Mouse (Mus musculus) hindbrain, embryonic 11.5 days (tissue): ENCODE measurements around the gene Optc. TPM values are rescaled to one million over a fixed set of nuclear protein-coding genes. Genes with fewer than 3 reads are reported as not detected.

Experiments used
- ATAC-seq: fragments of 200-750 bp; cut with Nextera tagmentation; 2 replicates; pipeline ENCODE4 v1.8.0; 2017; ENCODE audit warnings: mild to moderate bottlenecking, moderate TSS enrichment, moderate library complexity; ENCODE audit not compliant: low FRiP score
- DNase-seq: peaks from one replicate; pipeline ENCODE4 v3.0.0-alpha.2; 2015; ENCODE audit warnings: low spot score
- H3K27ac ChIP-seq: fragments of 300-500 bp; sonication (generic); 2 replicates; pipeline ENCODE4 v1.5.1; 2014; ENCODE audit warnings: mild to moderate bottlenecking, low read depth, low read length
- H3K27me3 ChIP-seq: fragments of 300-500 bp; sonication (generic); 2 replicates; pipeline ENCODE4 v1.6.1; 2014; ENCODE audit warnings: mild to moderate bottlenecking, low read length, moderate library complexity, mixed read lengths; ENCODE audit not compliant: control insufficient read depth, insufficient read depth
- H3K36me3 ChIP-seq: fragments of 300-500 bp; sonication (generic); 2 replicates; pipeline ENCODE4 v1.6.1; 2014; ENCODE audit warnings: mild to moderate bottlenecking, low read length, moderate library complexity, mixed read lengths; ENCODE audit not compliant: control insufficient read depth, insufficient read depth
- H3K4me1 ChIP-seq: fragments of 300-500 bp; sonication (generic); replicated peaks from 2 replicates; pipeline ENCODE4 v1.6.1; 2014; ENCODE audit warnings: low read length, mixed read lengths; ENCODE audit not compliant: control insufficient read depth, insufficient read depth
- H3K4me2 ChIP-seq: fragments of 300-500 bp; sonication (generic); replicated peaks from 2 replicates; pipeline ENCODE4 v1.6.1; 2014; ENCODE audit warnings: mild to moderate bottlenecking, low read depth, low read length
- H3K4me3 ChIP-seq: fragments of 300-500 bp; sonication (generic); 2 replicates; pipeline ENCODE4 v1.5.1; 2014; ENCODE audit warnings: low read depth, low read length
- H3K9ac ChIP-seq: fragments of 300-500 bp; sonication (generic); 2 replicates; pipeline ENCODE4 v1.6.1; 2014; ENCODE audit warnings: low read depth, low read length
- H3K9me3 ChIP-seq: fragments of 300-500 bp; sonication (generic); 2 replicates; pipeline ENCODE4 v1.6.1; 2016; ENCODE audit warnings: low read length; ENCODE audit not compliant: control insufficient read depth
- WGBS: fragments of 180-500 bp; shearing (Covaris S2); extraction: QIAGEN DNeasy Blood & Tissue Kit; methylation state at CpG from one replicate; pipeline ENCODE4 v1.1.7; 2014; 5-methylcytosine and 5-hydroxymethylcytosine counted together
- polyA plus RNA-seq: library from polyadenylated mRNA; unstranded; fragments of >200 nt; fragmentation: Nextera tagmentation; extraction: Ambion mirVana; gene quantifications from 2 replicates; pipeline ENCODE4 v1.2.1, GENCODE M21; 2014

The Optc gene
- polyA plus RNA-seq, 1 experiment from 2014 or later = 3.0 TPM

GRCm38 (mm10) chr1:133882283-133883217 lies 25.2 kb downstream of the Optc start:
- WGBS = 57% methylated on average over 11 of the region's 11 CpGs
- ATAC-seq = no peak
- DNase-seq = no peak
- no peak overlapping the region for H3K27ac ChIP-seq
- no peak overlapping the region for H3K4me3 ChIP-seq
- no peaks in the 10 kb centered on the region for H3K36me3 ChIP-seq
- no peak overlapping the region for H3K9ac ChIP-seq
- H3K4me1 ChIP-seq = peaks cover 8% of the 10 kb centered on the region
- H3K4me2 ChIP-seq = no peak overlapping the region
- no peaks in the 10 kb centered on the region for H3K9me3 ChIP-seq
- H3K27me3 ChIP-seq = no peaks in the 10 kb centered on the region

- Histone ChIP-seq H3K4me2 (no peak overlapping the region), H3K4me3 (no peak overlapping the region), H3K9me3 (no peaks in the 10 kb centered on the region), H3K4me1 (peaks cover 7% of the 10 kb centered on the region), H3K36me3 (no peaks in the 10 kb centered on the region), H3K27me3 (no peaks in the 10 kb centered on the region), H3K27ac (no peak overlapping the region), H3K9ac (no peak overlapping the region)
- 53% methylated on average over 6 of the region's 6 CpGs for WGBS
- no peak for ATAC-seq
- no peak for DNase-seq
Observed at GRCm38 (mm10) chr1:133881813-133882212, 26.0 kb downstream of the Optc start.

- no peak overlapping the region for H3K4me2 ChIP-seq
- WGBS = 65% methylated on average over 12 of the region's 12 CpGs
- H3K27me3 ChIP-seq = no peaks in the 10 kb centered on the region
- H3K27ac ChIP-seq = no peak overlapping the region
- no peak overlapping the region for H3K9ac ChIP-seq
- H3K36me3 ChIP-seq = no peaks in the 10 kb centered on the region
- peaks cover 2% of the 10 kb centered on the region; the same call in 1 of the 2 replicates for H3K4me1 ChIP-seq
- no peak overlapping the region for H3K4me3 ChIP-seq
- no peaks in the 10 kb centered on the region for H3K9me3 ChIP-seq
- DNase-seq (no peak), ATAC-seq (no peak)
Observed at GRCm38 (mm10) chr1:133878825-133879423, 28.9 kb downstream of the Optc start.

GRCm38 (mm10) chr1:133876936-133877335 lies 30.9 kb downstream of the Optc start:
- DNase-seq = no peak
- no peaks in the 10 kb centered on the region for H3K27me3 ChIP-seq
- H3K4me1 ChIP-seq = no peaks in the 10 kb centered on the region; the same call in 1 of the 2 replicates
- no peak overlapping the region for H3K27ac ChIP-seq
- 83% methylated on average over 7 of the region's 7 CpGs for WGBS
- H3K9ac ChIP-seq = no peak overlapping the region
- no peak overlapping the region for H3K4me2 ChIP-seq
- H3K36me3 ChIP-seq = no peaks in the 10 kb centered on the region
- no peak overlapping the region for H3K4me3 ChIP-seq
- H3K9me3 ChIP-seq = no peaks in the 10 kb centered on the region
- ATAC-seq = no peak

- ATAC-seq (no peak), DNase-seq (no peak)
- WGBS = 81% methylated on average over 6 of the region's 6 CpGs
- Histone ChIP-seq H3K9me3 (no peaks in the 10 kb centered on the region), H3K36me3 (no peaks in the 10 kb centered on the region), H3K27ac (no peak overlapping the region), H3K4me3 (no peak overlapping the region), H3K27me3 (no peaks in the 10 kb centered on the region), H3K4me2 (no peak overlapping the region), H3K9ac (no peak overlapping the region), H3K4me1 (no peaks in the 10 kb centered on the region; the same call in 1 of the 2 replicates)
Observed at GRCm38 (mm10) chr1:133873086-133873813, 34.5 kb downstream of the Optc start.

- no peak overlapping the region for H3K9ac ChIP-seq
- H3K27me3 ChIP-seq = no peaks in the 10 kb centered on the region
- no peaks in the 10 kb centered on the region for H3K36me3 ChIP-seq
- no peak overlapping the region for H3K4me3 ChIP-seq
- no peak overlapping the region for H3K4me2 ChIP-seq
- H3K4me1 ChIP-seq = no peaks in the 10 kb centered on the region
- ATAC-seq (no peak), DNase-seq (no peak)
- no peak overlapping the region for H3K27ac ChIP-seq
- no peaks in the 10 kb centered on the region for H3K9me3 ChIP-seq
- 88% methylated on average over 10 of the region's 10 CpGs for WGBS
Observed at GRCm38 (mm10) chr1:133871241-133871640, 36.6 kb downstream of the Optc start.

- H3K4me1 ChIP-seq = no peaks in the 10 kb centered on the region
- WGBS = 60% methylated on average over 2 of the region's 2 CpGs
- no peak overlapping the region for H3K4me2 ChIP-seq
- ATAC-seq = no peak
- no peak overlapping the region for H3K27ac ChIP-seq
- no peak for DNase-seq
- H3K27me3 ChIP-seq = no peaks in the 10 kb centered on the region
- no peaks in the 10 kb centered on the region for H3K36me3 ChIP-seq
- no peak overlapping the region for H3K9ac ChIP-seq
- no peak overlapping the region for H3K4me3 ChIP-seq
- no peaks in the 10 kb centered on the region for H3K9me3 ChIP-seq
Observed at GRCm38 (mm10) chr1:133869221-133869620, 38.6 kb downstream of the Optc start.

- no peak for DNase-seq
- WGBS = 43% methylated on average over 10 of the region's 10 CpGs
- no peak overlapping the region for H3K4me3 ChIP-seq
- H3K27ac ChIP-seq = no peak overlapping the region
- ATAC-seq = no peak
- peaks cover 4% of the 10 kb centered on the region for H3K4me1 ChIP-seq
- H3K36me3 ChIP-seq = no peaks in the 10 kb centered on the region
- H3K27me3 ChIP-seq = no peaks in the 10 kb centered on the region
- no peaks in the 10 kb centered on the region for H3K9me3 ChIP-seq
- H3K4me2 ChIP-seq = no peak overlapping the region
- H3K9ac ChIP-seq = no peak overlapping the region
Observed at GRCm38 (mm10) chr1:133863257-133863997, 44.4 kb downstream of the Optc start.
